In genomic region chr4:130181886-130182285, GRCm38 (mm10) we compare ENCODE assay signal across 20 mouse cellular contexts. TPM values are rescaled to one million over a fixed set of nuclear protein-coding genes. Genes with fewer than 3 reads are reported as not detected.
A peak's percentile ranks its signal among the peaks of the same experiment; 100 is the strongest.
DNase-seq lines count a peak whose midpoint lies in the region; ATAC-seq and TF ChIP-seq lines count a peak whose summit lies in the region.
"Had no signal": no experiment of that assay in that cellular context is flagged by ENCODE, and none has a peak within 500 bp of the region (broad histone marks: within the 10 kb centered on the region; RNA-seq: fewer than 3 reads in every experiment).

No protein-coding gene starts in this region.

- no peaks in the 10 kb centered on the region for H3K36me3 ChIP-seq in kidney, adult 2 months (ENCODE audit: control insufficient read depth, insufficient read depth, low read length)
- H3K36me3 ChIP-seq in kidney, embryonic 16.5 days (ENCODE audit: insufficient read depth, low read length) = no peaks in the 10 kb centered on the region
- no peaks in the 10 kb centered on the region for H3K36me3 ChIP-seq in heart, embryonic 12.5 days
- H3K36me3 ChIP-seq in lung, postnatal 0 days (ENCODE audit: insufficient read depth, low read length) = no peaks in the 10 kb centered on the region
- no peaks in the 10 kb centered on the region for H3K36me3 ChIP-seq in forebrain, embryonic 12.5 days (replicated peaks)
- no peaks in the 10 kb centered on the region for H3K36me3 ChIP-seq in forebrain, embryonic 10.5 days (replicated peaks)
- H3K36me3 ChIP-seq: embryonic facial prominence, embryonic 12.5 days; hindbrain, embryonic 10.5 days; liver, embryonic 15.5 days; midbrain, embryonic 12.5 days had no signal

- H3K4me2 ChIP-seq in kidney, embryonic 16.5 days (replicated peaks; ENCODE audit: low read depth, low read length) = no peak overlapping the region
- H3K4me2 ChIP-seq in heart, embryonic 12.5 days = no peak overlapping the region
- no peak overlapping the region for H3K4me2 ChIP-seq in lung, postnatal 0 days (replicated peaks; ENCODE audit: low read depth, low read length)
- H3K4me2 ChIP-seq in forebrain, embryonic 12.5 days = no peak overlapping the region
- H3K4me2 ChIP-seq: embryonic facial prominence, embryonic 12.5 days; forebrain, embryonic 13.5 days; liver, embryonic 15.5 days; midbrain, embryonic 12.5 days had no signal

- peaks cover 8% of the 10 kb centered on the region for H3K4me1 ChIP-seq in kidney, adult 2 months (ENCODE audit: control insufficient read depth, insufficient read depth, low read length)
- H3K4me1 ChIP-seq in kidney, embryonic 16.5 days (ENCODE audit: insufficient read depth, low read length) = peaks cover 20% of the 10 kb centered on the region
- H3K4me1 ChIP-seq in heart, embryonic 12.5 days (replicated peaks) = peaks cover 22% of the 10 kb centered on the region
- peaks cover 14% of the 10 kb centered on the region for H3K4me1 ChIP-seq in lung, postnatal 0 days (ENCODE audit: insufficient read depth, low read depth, low read length)
- no peaks in the 10 kb centered on the region for H3K4me1 ChIP-seq in forebrain, embryonic 12.5 days
- H3K4me1 ChIP-seq in forebrain, embryonic 10.5 days = peaks cover 20% of the 10 kb centered on the region
- H3K4me1 ChIP-seq: forebrain, embryonic 13.5 days; liver, embryonic 15.5 days; midbrain, embryonic 12.5 days had no signal

- H3K9ac ChIP-seq in kidney, embryonic 16.5 days (replicated peaks; ENCODE audit: low read length) = no peak overlapping the region
- H3K9ac ChIP-seq in heart, embryonic 12.5 days = no peak overlapping the region
- H3K9ac ChIP-seq in lung, postnatal 0 days (replicated peaks; ENCODE audit: low read depth) = no peak overlapping the region
- H3K9ac ChIP-seq in forebrain, embryonic 12.5 days = no peak overlapping the region
- H3K9ac ChIP-seq: embryonic facial prominence, embryonic 12.5 days; forebrain, embryonic 13.5 days; liver, embryonic 15.5 days; midbrain, embryonic 12.5 days had no signal

- H3K27ac ChIP-seq in kidney, adult 2 months (ENCODE audit: insufficient read depth, low read depth, low read length) = no peak overlapping the region
- no peak overlapping the region for H3K27ac ChIP-seq in kidney, embryonic 16.5 days (ENCODE audit: low read length)
- no peak overlapping the region for H3K27ac ChIP-seq in heart, embryonic 12.5 days (ENCODE audit: poor library complexity, severe bottlenecking)
- H3K27ac ChIP-seq in lung, postnatal 0 days (ENCODE audit: low read length) = peak overlapping the region; percentile 10; the same call in 1 of the 2 replicates
- H3K27ac ChIP-seq in forebrain, embryonic 12.5 days = no peak overlapping the region
- H3K27ac ChIP-seq in forebrain, embryonic 10.5 days = no peak overlapping the region
- H3K27ac ChIP-seq: embryonic facial prominence, embryonic 12.5 days; forebrain, embryonic 13.5 days; hindbrain, embryonic 10.5 days; liver, embryonic 15.5 days; midbrain, embryonic 12.5 days had no signal

- H3K4me3 ChIP-seq in kidney, adult 2 months (ENCODE audit: insufficient read depth, low read depth, low read length) = no peak overlapping the region
- H3K4me3 ChIP-seq in kidney, embryonic 16.5 days (ENCODE audit: low read length) = no peak overlapping the region
- H3K4me3 ChIP-seq in heart, embryonic 12.5 days = no peak overlapping the region
- no peak overlapping the region for H3K4me3 ChIP-seq in lung, postnatal 0 days (ENCODE audit: low read depth, low read length)
- H3K4me3 ChIP-seq in forebrain, embryonic 12.5 days (replicated peaks) = no peak overlapping the region
- H3K4me3 ChIP-seq in forebrain, embryonic 10.5 days = no peak overlapping the region
- H3K4me3 ChIP-seq: embryonic facial prominence, embryonic 12.5 days; forebrain, embryonic 13.5 days; hindbrain, embryonic 10.5 days; liver, embryonic 15.5 days; midbrain, embryonic 12.5 days had no signal

- ATAC-seq in kidney, embryonic 16.5 days (ENCODE audit: low FRiP score, low TSS enrichment) = no peak
- ATAC-seq in heart, embryonic 12.5 days (ENCODE audit: insufficient number of reproducible peaks, low FRiP score) = 0 out of 2 replicates have a peak, but pooled peaks have one; percentile 25
- peak; percentile 34 for ATAC-seq in lung, postnatal 0 days
- ATAC-seq in forebrain, embryonic 12.5 days (ENCODE audit: low FRiP score) = no peak
- ATAC-seq: forebrain, embryonic 13.5 days; Patski had no signal

- TF ChIP-seq POLR2A in kidney, adult 2 months (IDR thresholded peaks at IDR 0.05; ENCODE audit: low read depth, low read length) = no peak

- peak; percentile 71 for DNase-seq in kidney, adult 2 months
- DNase-seq in heart, postnatal 36 days = peak; percentile 34 to 40
- peak; percentile 79 for DNase-seq in lung, postnatal 0 days (ENCODE audit: low spot score)
- DNase-seq in forebrain, embryonic 10.5 days (ENCODE audit: extremely low spot score, low spot score) = no peak
- no peak for DNase-seq in layer of hippocampus, postnatal 25 days (ENCODE audit: extremely low spot score in 1 of 2, low spot score in 1 of 2)
- DNase-seq: adrenal gland, adult 2 months had no signal

- 42% methylated on average over 4 of the region's 4 CpGs for WGBS in kidney, adult 2 months
- 54% methylated on average over 4 of the region's 4 CpGs for WGBS in kidney, embryonic 16.5 days
- 24% methylated on average over 4 of the region's 4 CpGs for WGBS in heart, embryonic 12.5 days
- WGBS in lung, postnatal 0 days = 15% methylated on average over 4 of the region's 4 CpGs
- 76% methylated on average over 4 of the region's 4 CpGs for WGBS in forebrain, embryonic 12.5 days
- WGBS in forebrain, embryonic 10.5 days = 80% methylated on average over 4 of the region's 4 CpGs

- intact Hi-C loops in heart, postnatal 36 days (cut with DNase I) = no loop called here

- no peaks in the 10 kb centered on the region for H3K9me3 ChIP-seq in kidney, embryonic 16.5 days (ENCODE audit: low read length)
- H3K9me3 ChIP-seq in heart, embryonic 12.5 days (replicated peaks) = no peaks in the 10 kb centered on the region
- H3K9me3 ChIP-seq in lung, postnatal 0 days (ENCODE audit: low read length) = no peaks in the 10 kb centered on the region
- H3K9me3 ChIP-seq in forebrain, embryonic 12.5 days = no peaks in the 10 kb centered on the region
- no peaks in the 10 kb centered on the region for H3K9me3 ChIP-seq in forebrain, embryonic 10.5 days
- H3K9me3 ChIP-seq: embryonic facial prominence, embryonic 12.5 days; forebrain, embryonic 13.5 days; hindbrain, embryonic 10.5 days; liver, embryonic 15.5 days; midbrain, embryonic 12.5 days had no signal

- peak; percentile 94 for TF ChIP-seq EP300 in lung, postnatal 0 days (IDR thresholded peaks at IDR 0.05)

- no peaks in the 10 kb centered on the region for H3K27me3 ChIP-seq in kidney, adult 2 months (replicated peaks; ENCODE audit: control insufficient read depth, insufficient read depth, low read length)
- H3K27me3 ChIP-seq in kidney, embryonic 16.5 days (ENCODE audit: insufficient read depth, low read length) = no peaks in the 10 kb centered on the region
- H3K27me3 ChIP-seq in heart, embryonic 12.5 days (replicated peaks) = peaks cover 14% of the 10 kb centered on the region
- no peaks in the 10 kb centered on the region for H3K27me3 ChIP-seq in lung, postnatal 0 days (replicated peaks; ENCODE audit: insufficient read depth, low read length)
- H3K27me3 ChIP-seq in forebrain, embryonic 12.5 days = 0 out of 2 replicates have a peak, but pooled peaks cover 8% of the 10 kb centered on the region
- H3K27me3 ChIP-seq in forebrain, embryonic 10.5 days (ENCODE audit: poor library complexity, severe bottlenecking) = peaks cover 28% of the 10 kb centered on the region
- H3K27me3 ChIP-seq: embryonic facial prominence, embryonic 12.5 days; Patski had no signal

- TF ChIP-seq CTCF in kidney, adult 2 months (conservative IDR thresholded peaks at IDR 0.05; ENCODE audit: insufficient read depth, insufficient read length, low read depth, low read length) = no peak
- TF ChIP-seq CTCF in lung, postnatal 0 days (IDR thresholded peaks at IDR 0.05) = no peak

RNA-seq across cellular contexts. Expression of gene Tinagl1, which starts 7.0 kb away (rescaled TPM):
- 118 and 133 TPM in 2 replicates for polyA plus RNA-seq in kidney, adult 2 months (2012; rRNA removed)
- polyA plus RNA-seq in kidney, embryonic 16.5 days (2015; fragmentation: Nextera tagmentation; extraction: Ambion mirVana) = 71.2 and 93.4 TPM in 2 replicates
- 46.6 and 49.8 TPM in 2 replicates for polyA plus RNA-seq in heart, embryonic 12.5 days (2016; fragmentation: Nextera tagmentation; extraction: Ambion mirVana)
- total RNA-seq in heart, postnatal 36 days (2021) = 10 to 100 TPM; 55.2 to 76.8 TPM
- polyA plus RNA-seq in lung, postnatal 0 days (2015; fragmentation: Nextera tagmentation; extraction: Ambion mirVana) = 213 and 288 TPM in 2 replicates
- polyA plus RNA-seq in forebrain, embryonic 12.5 days (2016; fragmentation: Nextera tagmentation; extraction: Ambion mirVana) = 4.1 and 4.6 TPM in 2 replicates
- 7.2 and 7.6 TPM in 2 replicates for polyA plus RNA-seq in forebrain, embryonic 10.5 days (2016; fragmentation: Nextera tagmentation; extraction: Ambion mirVana)
- 1 to 10 TPM; 7.5 to 8.7 TPM for total RNA-seq in layer of hippocampus, postnatal 25 days (2021)
- total RNA-seq: CH12.LX had no signal

RNA-seq across cellular contexts. Expression of gene Gm853, which starts 40.3 kb away (rescaled TPM):
- 64.7 and 89.1 TPM in 2 replicates for polyA plus RNA-seq in kidney, adult 2 months (2012; rRNA removed)
- polyA plus RNA-seq in kidney, embryonic 16.5 days (2015; fragmentation: Nextera tagmentation; extraction: Ambion mirVana) = 1.2 and 2.6 TPM in 2 replicates
- not detected in 2 replicates for polyA plus RNA-seq in heart, embryonic 12.5 days (2016; fragmentation: Nextera tagmentation; extraction: Ambion mirVana)
- total RNA-seq in heart, postnatal 36 days (2021) = not detected
- not detected in 2 replicates for polyA plus RNA-seq in lung, postnatal 0 days (2015; fragmentation: Nextera tagmentation; extraction: Ambion mirVana)
- not detected in 2 replicates for polyA plus RNA-seq in forebrain, embryonic 12.5 days (2016; fragmentation: Nextera tagmentation; extraction: Ambion mirVana)
- not detected in 2 replicates for polyA plus RNA-seq in forebrain, embryonic 10.5 days (2016; fragmentation: Nextera tagmentation; extraction: Ambion mirVana)
- total RNA-seq in layer of hippocampus, postnatal 25 days (2021) = not detected
- total RNA-seq: adrenal gland, adult 2 months; CH12.LX; gastrocnemius, adult 8-10 months; left cerebral cortex, postnatal 10 days had no signal
- polyA plus RNA-seq: adrenal gland, adult 2 months; embryonic facial prominence, embryonic 12.5 days; forebrain, embryonic 13.5 days; liver, embryonic 15.5 days; midbrain, embryonic 12.5 days; small intestine, adult 2 months; stomach, embryonic 16.5 days had no signal

RNA-seq across cellular contexts. Expression of gene Hcrtr1, which starts 42.7 kb away (rescaled TPM):
- polyA plus RNA-seq in kidney, adult 2 months (2012; rRNA removed) = 0.54 and 0.56 TPM in 2 replicates
- 0.19 and 0.31 TPM in 2 replicates for polyA plus RNA-seq in kidney, embryonic 16.5 days (2015; fragmentation: Nextera tagmentation; extraction: Ambion mirVana)
- not detected in 2 replicates for polyA plus RNA-seq in heart, embryonic 12.5 days (2016; fragmentation: Nextera tagmentation; extraction: Ambion mirVana)
- total RNA-seq in heart, postnatal 36 days (2021) = not detected
- polyA plus RNA-seq in lung, postnatal 0 days (2015; fragmentation: Nextera tagmentation; extraction: Ambion mirVana) = 0.08 and 0.18 TPM in 2 replicates
- 0.10 TPM in 1 of 2 replicates, not detected in the other for polyA plus RNA-seq in forebrain, embryonic 12.5 days (2016; fragmentation: Nextera tagmentation; extraction: Ambion mirVana)
- polyA plus RNA-seq in forebrain, embryonic 10.5 days (2016; fragmentation: Nextera tagmentation; extraction: Ambion mirVana) = 0.32 and 0.36 TPM in 2 replicates
- total RNA-seq in layer of hippocampus, postnatal 25 days (2021) = 1 to 10 TPM; 3.2 to 4.5 TPM
- total RNA-seq: CH12.LX had no signal
- polyA plus RNA-seq: forebrain, embryonic 13.5 days; liver, embryonic 15.5 days had no signal

Comparison
In these comparisons a context has a peak if more than half of its experiments do, and no peak if none do; other contexts are left out.
1. RNA of gene Gm853, which starts 40.3 kb away (polyA plus RNA-seq): 64.7 to 89.1 TPM in kidney, adult 2 months; 1.2 to 2.6 TPM in kidney, embryonic 16.5 days, not detected in forebrain, embryonic 12.5 days, not detected in heart, embryonic 12.5 days, not detected in lung, postnatal 0 days and not detected in forebrain, embryonic 10.5 days; every median in the first group is over 10 times any median in the second.
2. DNase-seq: peak in kidney, adult 2 months (single experiment), heart, postnatal 36 days (2 of 2) and lung, postnatal 0 days (single experiment); none in forebrain, embryonic 10.5 days (single experiment) and layer of hippocampus, postnatal 25 days (0 of 2).
3. ATAC-seq: peak in heart, embryonic 12.5 days (single experiment) and lung, postnatal 0 days (single experiment); none in kidney, embryonic 16.5 days (single experiment) and forebrain, embryonic 12.5 days (single experiment).